Mouse (Mus musculus): ENCODE data around the gene Slc2a3.
"Not testable (repeated sequence)": the region's sequence is repeated elsewhere in the genome, so short reads cannot be mapped to it uniquely, and the experiment has no call there.

Slc2a3 gene

GRCm38 (mm10) chr6:122703706-122704105 is 97.7 kb downstream of the Slc2a3 start:
- no peak for DNase-seq

GRCm38 (mm10) chr6:122703251-122703650 is 98.2 kb downstream of the Slc2a3 start:
- DNase-seq: no peak

- peak; percentile 15 for DNase-seq
These were observed 98.8 kb downstream of the Slc2a3 start for GRCm38 (mm10) chr6:122702480-122703124.

- no peak for DNase-seq
These were observed 99.6 kb downstream of the Slc2a3 start for GRCm38 (mm10) chr6:122701816-122702215.

- not testable (repeated sequence) for DNase-seq
These were observed 101.8 kb downstream of the Slc2a3 start for GRCm38 (mm10) chr6:122699628-122700027.

GRCm38 (mm10) chr6:122695398-122695797 is 106.0 kb downstream of the Slc2a3 start:
- DNase-seq: no peak

- DNase-seq: no peak
These were observed 111.4 kb downstream of the Slc2a3 start for GRCm38 (mm10) chr6:122690082-122690481.

- no peak for DNase-seq
These were observed 111.9 kb downstream of the Slc2a3 start for GRCm38 (mm10) chr6:122689411-122690055.

GRCm38 (mm10) chr6:122686709-122687108 is 114.7 kb downstream of the Slc2a3 start:
- DNase-seq: no peak

- peak; percentile 86 for DNase-seq
These were observed 118.8 kb downstream of the Slc2a3 start for GRCm38 (mm10) chr6:122682646-122683045.

Measured in right cerebral cortex, adult 18-20 months (tissue).